Mouse (Mus musculus) splenic B cell, adult 2 months (primary cell): ENCODE results near the gene Prkaa1.

Source experiments
- DNase-seq: peaks from one replicate; pipeline ENCODE4 v3.0.0-alpha.2; 2011; ENCODE audit warnings: low read depth, low spot score
- H3K27me3 ChIP-seq: 2 replicates; pipeline ENCODE4 v1.6.1; 2012; ENCODE audit warnings: mild to moderate bottlenecking, low read length, moderate library complexity, mixed read lengths; ENCODE audit not compliant: control insufficient read depth, poor library complexity, insufficient read depth, severe bottlenecking
- H3K36me3 ChIP-seq: 2 replicates; pipeline ENCODE4 v1.6.1; 2012; ENCODE audit warnings: mild to moderate bottlenecking, low read length, moderate library complexity, mixed read lengths; ENCODE audit not compliant: control insufficient read depth, poor library complexity, insufficient read depth, severe bottlenecking

The Prkaa1 gene

GRCm38 (mm10) chr15:5143361-5144020, at the start of gene Prkaa1:
Gene Prkaa1, plus strand, starts transcription at chr15:5143861.
- Histone ChIP-seq H3K27me3 (no peaks in the 10 kb centered on the region), H3K36me3 (no peaks in the 10 kb centered on the region)
- DNase-seq, result peak; percentile 81

- no peak for DNase-seq
- no peaks in the 10 kb centered on the region for H3K27me3 ChIP-seq
- peaks cover 12% of the 10 kb centered on the region for H3K36me3 ChIP-seq
Measured at GRCm38 (mm10) chr15:5095534-5096301, 47.9 kb upstream of the Prkaa1 start.

GRCm38 (mm10) chr15:5097376-5097775, 46.3 kb upstream of the Prkaa1 start:
- Histone ChIP-seq H3K27me3 (no peaks in the 10 kb centered on the region), H3K36me3 (peaks cover 14% of the 10 kb centered on the region)
- no peak for DNase-seq

- H3K27me3 ChIP-seq, result no peaks in the 10 kb centered on the region
- no peak for DNase-seq
Measured at GRCm38 (mm10) chr15:5102312-5102711, 41.3 kb upstream of the Prkaa1 start.

GRCm38 (mm10) chr15:5105891-5106290, 37.8 kb upstream of the Prkaa1 start:
- DNase-seq, result no peak
- Histone ChIP-seq H3K36me3 (peaks cover 11% of the 10 kb centered on the region), H3K27me3 (no peaks in the 10 kb centered on the region)

More at GRCm38 (mm10) chr15:5102312-5102711, 41.3 kb upstream of the Prkaa1 start:
- peaks cover 22% of the 10 kb centered on the region for H3K36me3 ChIP-seq

- DNase-seq, result peak; percentile 68
Measured at GRCm38 (mm10) chr15:5106293-5106692, 37.4 kb upstream of the Prkaa1 start.

GRCm38 (mm10) chr15:5107686-5108654, 35.7 kb upstream of the Prkaa1 start, which contains the start of gene Card6:
Gene Card6, minus strand, starts transcription at chr15:5108539.
- Histone ChIP-seq H3K36me3 (peaks cover 4% of the 10 kb centered on the region), H3K27me3 (no peaks in the 10 kb centered on the region)
- DNase-seq, result peak; percentile 69

More at GRCm38 (mm10) chr15:5106293-5106692, 37.4 kb upstream of the Prkaa1 start:
- H3K36me3 ChIP-seq, result peaks cover 8% of the 10 kb centered on the region
- no peaks in the 10 kb centered on the region for H3K27me3 ChIP-seq

GRCm38 (mm10) chr15:5108655-5109040, 35.0 kb upstream of the Prkaa1 start:
- no peak for DNase-seq
- no peaks in the 10 kb centered on the region for H3K27me3 ChIP-seq
- H3K36me3 ChIP-seq, result peaks cover 4% of the 10 kb centered on the region

- H3K36me3 ChIP-seq, result peaks cover 2% of the 10 kb centered on the region; the same call in 1 of the 2 replicates
- no peak for DNase-seq
Measured at GRCm38 (mm10) chr15:5112651-5113050, 31.0 kb upstream of the Prkaa1 start.

GRCm38 (mm10) chr15:5115173-5115572, 28.5 kb upstream of the Prkaa1 start:
- DNase-seq, result no peak
- Histone ChIP-seq H3K27me3 (no peaks in the 10 kb centered on the region), H3K36me3 (peaks cover 12% of the 10 kb centered on the region)

More at GRCm38 (mm10) chr15:5112651-5113050, 31.0 kb upstream of the Prkaa1 start:
- no peaks in the 10 kb centered on the region for H3K27me3 ChIP-seq

GRCm38 (mm10) chr15:5116270-5117030, 27.2 kb upstream of the Prkaa1 start, which contains the start of gene Rpl37:
Gene Rpl37, plus strand, starts transcription at chr15:5116645.
- peak; percentile 98 for DNase-seq
- no peaks in the 10 kb centered on the region for H3K27me3 ChIP-seq
- peaks cover 15% of the 10 kb centered on the region for H3K36me3 ChIP-seq

- Histone ChIP-seq H3K27me3 (no peaks in the 10 kb centered on the region), H3K36me3 (peaks cover 18% of the 10 kb centered on the region)
- DNase-seq, result peak; percentile 63
Measured at GRCm38 (mm10) chr15:5117031-5117601, 26.5 kb upstream of the Prkaa1 start.

GRCm38 (mm10) chr15:5118626-5119025, 25.0 kb upstream of the Prkaa1 start:
- DNase-seq, result no peak
- no peaks in the 10 kb centered on the region for H3K27me3 ChIP-seq

More at GRCm38 (mm10) chr15:5118626-5119025, 25.0 kb upstream of the Prkaa1 start:
- peaks cover 18% of the 10 kb centered on the region for H3K36me3 ChIP-seq
